Mouse (Mus musculus): ENCODE results near the gene Dock9. TPM values are rescaled to one million over a fixed set of nuclear protein-coding genes. Genes with fewer than 3 reads are reported as not detected.
A peak's percentile ranks its signal among the peaks of the same experiment; 100 is the strongest.
"Not testable (repeated sequence)": the region's sequence is repeated elsewhere in the genome, so short reads cannot be mapped to it uniquely, and the experiment has no call there.

The Dock9 gene
- total RNA-seq, 2 experiments from 2014 or later = 32.3 to 40.2 TPM

DNA sequence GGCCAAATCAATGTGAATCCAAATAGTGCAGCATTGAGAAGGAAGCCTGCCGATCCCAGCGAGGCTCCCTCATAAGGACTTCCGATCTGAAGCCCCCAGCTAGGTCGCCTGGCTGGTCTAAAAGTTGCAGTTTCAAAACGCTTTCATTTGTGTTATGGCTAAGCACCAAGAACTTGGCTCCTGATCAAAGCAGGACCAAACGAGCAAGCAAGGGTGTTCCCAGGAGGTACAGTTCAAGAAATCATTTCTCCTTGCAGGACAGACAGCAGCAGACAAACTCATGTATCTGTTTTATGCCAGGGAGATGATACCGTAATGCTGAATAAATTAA is 99.1 kb downstream of the Dock9 start:
- no peak for DNase-seq

DNA sequence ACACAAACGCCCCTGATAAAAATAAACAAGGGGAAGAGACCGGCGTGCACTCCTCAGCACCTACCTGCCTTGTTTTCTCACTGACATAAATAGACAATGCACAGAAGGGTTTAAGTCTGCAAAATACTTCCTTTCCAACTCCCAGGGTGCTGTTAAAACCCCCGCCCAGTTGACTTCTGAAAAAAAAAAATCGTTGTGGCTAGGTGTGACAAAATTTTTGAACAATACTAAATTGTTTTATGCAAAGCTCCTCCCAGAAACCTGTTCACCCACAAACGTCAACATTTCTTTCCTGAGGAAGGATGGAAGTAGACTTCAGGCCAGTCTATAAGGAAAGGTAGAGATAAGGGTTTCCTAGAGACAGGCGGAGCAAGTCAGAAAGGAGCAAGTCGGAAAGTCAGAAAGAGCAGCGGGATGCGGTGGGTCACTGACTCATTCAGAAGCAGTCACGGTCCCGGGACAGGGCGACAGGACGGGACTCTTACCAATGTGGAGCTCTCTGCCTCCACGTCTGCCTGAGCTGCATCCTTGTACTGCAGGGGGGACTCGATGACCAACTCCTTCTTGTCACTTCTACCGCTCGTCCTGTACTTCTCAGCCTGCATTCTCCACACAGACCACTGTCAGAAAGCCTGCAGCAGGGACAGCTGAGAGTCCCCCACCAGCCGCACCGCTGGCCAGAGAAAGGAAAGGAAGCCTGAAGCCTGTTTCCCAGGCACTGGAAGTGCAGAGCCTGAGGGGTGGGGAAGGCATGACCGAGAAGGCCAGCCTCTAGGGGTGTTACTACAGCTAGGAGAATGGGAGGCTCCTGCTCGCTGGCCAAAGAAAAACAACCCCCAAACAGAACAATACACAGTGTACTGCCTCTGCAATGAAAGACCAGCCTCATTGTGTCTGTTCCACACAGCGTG is 99.7 kb downstream of the Dock9 start:
- peak; percentile 73 for DNase-seq

DNA sequence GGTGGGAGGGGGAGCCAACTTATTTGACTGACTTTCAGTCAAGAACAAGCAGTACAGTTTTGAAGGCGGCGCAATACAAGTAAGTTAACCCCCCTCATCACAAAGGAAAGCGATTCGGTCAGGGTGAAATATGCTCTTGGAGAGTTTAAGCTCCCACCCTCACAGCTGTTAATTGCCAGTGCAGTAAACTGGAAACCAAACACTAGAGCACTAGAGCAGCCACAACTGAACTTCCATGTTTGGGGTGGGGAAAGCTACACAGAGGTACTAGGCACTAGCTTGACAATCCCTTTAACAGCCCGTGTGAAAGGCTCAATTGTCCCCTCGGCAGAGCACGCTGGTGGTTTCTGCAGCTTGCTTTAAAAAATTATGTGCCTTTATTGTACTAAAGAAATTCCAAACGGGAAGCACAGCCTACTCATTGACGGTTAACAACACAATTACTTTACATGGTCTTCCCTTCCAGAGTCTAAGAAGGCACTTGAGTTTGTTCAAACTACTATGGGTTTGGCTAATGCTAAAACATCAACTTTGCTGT is 100.4 kb downstream of the Dock9 start:
- DNase-seq = no peak

DNA sequence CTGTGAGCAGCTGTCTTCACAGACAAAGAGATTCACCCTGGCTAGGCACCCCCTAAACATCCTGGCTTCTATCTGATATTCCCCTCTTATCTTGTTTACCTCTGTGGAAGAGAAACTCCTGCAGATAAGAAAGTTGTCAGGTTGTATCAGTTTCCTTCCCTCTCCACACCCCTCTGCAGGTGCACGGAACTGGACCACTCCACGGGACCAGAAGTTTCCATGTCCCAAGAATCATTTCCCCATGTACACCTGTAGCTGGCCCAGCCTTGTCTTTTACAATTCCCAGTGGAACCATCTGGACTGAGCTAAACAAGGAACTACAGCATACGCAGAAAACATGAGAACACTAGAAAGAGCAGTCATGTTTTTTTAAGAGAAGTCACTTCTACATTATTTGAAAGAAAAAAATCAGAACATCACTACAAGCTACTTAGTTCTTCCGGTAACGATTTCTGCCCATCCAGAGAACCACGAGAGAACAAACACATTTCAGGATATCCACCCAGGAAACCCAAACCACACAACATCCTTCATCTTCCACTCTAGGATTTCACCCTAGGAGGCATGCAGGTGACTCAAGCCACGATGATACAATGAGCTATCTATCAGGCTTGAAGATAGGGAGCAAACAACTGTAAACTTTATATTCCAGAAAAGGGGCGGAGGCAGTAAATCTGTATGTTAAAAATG is 101.1 kb downstream of the Dock9 start:
- DNase-seq = no peak

DNA sequence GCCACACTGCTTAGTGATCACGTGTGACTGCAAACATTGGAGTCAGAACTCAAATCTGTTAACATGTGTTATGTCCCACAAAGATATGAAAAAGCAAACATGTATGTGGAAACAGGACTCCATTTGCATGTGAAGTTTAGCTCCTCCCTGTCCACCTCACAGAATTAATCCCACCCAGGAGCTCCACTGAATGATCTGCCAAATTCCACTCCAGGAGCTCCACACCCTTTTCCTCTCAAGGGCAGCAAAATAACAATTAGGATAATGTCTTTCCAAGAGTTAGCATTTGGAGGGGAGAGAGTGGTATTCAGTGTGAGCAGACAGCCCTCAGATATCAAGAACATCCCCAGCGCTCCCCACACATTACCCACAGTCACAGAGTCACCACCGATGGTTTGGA is 102.9 kb downstream of the Dock9 start:
- no peak for DNase-seq

DNA sequence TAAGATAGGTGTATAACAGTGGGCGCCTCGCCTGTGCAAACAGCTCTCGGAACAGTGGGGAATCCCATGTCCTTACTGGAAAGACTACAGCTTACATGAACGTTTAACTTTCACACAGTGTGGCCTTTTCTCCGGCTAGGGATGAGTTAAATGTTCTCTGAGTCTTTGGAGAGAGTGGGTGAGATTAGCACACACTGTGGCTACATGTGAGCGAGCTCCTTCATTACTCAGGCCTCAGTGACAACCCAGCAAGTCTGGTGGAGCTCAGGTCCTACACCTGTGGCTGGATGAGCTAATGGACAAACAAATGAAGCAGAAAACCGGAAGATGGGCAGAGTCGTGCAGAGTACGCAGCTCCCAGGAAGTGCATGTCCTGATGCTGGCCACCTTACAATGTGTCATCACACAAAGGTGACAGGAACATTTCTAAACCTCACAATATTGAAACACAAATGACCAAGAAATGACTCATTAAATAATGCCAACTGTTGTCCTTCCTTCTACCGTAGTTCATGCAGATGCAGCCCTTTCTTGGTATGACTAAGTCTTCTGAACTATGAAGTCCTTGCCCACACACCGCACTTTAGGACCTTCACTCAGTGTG is 103.5 kb downstream of the Dock9 start:
- DNase-seq = no peak

DNA sequence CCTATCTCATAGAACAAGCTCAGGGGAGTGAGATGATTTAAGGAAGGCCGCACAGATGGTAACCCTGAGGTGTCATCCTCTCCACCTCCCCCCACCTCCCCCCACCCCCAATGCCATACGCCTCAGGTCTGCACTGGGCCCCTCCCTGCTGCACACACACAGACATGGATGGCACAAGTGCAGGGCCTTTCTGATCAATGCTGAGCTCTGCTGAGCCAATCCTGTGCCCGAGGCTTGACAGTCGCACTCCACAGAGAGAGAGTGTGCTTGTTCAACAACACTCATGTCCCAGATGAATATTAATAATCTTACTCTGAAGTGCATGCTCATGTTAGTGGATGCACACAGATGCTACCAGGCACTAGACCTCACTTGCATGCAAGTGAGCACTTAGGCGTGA is 108.0 kb downstream of the Dock9 start:
- DNase-seq = not testable (repeated sequence)

DNA sequence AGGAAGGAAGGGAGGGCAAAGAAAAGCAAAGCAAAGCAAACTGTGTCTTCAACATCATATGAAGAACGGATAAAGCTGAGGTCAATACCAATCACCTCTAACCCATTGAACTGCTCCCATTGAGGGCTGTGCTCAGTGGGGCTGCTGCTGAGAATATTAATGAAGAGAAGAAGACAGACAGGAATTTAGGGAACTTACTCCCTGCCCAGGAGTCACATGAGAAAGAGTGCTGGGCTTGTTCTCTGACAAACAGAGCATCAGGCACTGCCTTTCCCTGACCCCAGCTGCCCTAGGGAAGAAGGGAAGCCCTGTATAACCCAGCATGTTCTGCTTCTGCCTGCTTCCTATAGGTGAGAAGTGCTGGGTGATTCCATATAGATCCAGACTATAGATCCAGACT is 109.5 kb downstream of the Dock9 start:
- DNase-seq = no peak

DNA sequence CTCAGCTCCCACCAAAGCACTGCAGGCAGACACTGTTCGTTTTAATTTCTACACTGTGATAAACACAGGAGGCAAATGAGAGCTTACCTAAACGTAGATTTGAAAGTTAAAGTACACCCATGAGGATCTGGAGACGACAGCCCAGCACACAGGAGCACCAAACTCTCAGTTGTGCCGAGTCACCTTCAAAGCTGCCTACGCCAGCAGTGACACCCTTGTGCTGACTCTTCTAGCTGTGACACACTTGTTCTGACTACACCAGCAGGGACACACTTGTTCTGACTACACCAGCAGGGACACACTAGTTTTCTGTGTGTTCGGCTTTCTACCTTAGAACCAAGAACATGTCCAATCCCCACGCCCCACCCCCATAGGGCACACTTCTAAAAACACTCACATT is 110.4 kb downstream of the Dock9 start:
- no peak for DNase-seq

DNA sequence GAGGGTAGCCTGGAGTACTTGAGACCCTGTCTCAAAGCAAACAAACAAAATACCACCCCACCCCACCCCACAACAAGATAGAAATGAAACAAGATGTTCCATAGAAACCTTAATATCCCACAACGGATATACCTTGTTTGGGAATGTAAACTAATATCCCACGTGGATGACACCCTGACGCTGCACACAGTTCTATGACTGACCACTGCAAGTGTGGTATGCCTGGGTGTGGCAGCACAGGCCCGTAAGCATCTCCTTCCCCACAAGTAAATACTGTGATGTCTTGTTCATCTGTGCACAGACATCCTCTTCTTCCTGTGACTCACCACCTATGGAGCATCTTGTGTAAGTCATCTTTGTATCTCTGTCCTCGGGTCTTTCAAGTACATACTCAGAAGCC is 118.7 kb downstream of the Dock9 start:
- DNase-seq = no peak

DNA sequence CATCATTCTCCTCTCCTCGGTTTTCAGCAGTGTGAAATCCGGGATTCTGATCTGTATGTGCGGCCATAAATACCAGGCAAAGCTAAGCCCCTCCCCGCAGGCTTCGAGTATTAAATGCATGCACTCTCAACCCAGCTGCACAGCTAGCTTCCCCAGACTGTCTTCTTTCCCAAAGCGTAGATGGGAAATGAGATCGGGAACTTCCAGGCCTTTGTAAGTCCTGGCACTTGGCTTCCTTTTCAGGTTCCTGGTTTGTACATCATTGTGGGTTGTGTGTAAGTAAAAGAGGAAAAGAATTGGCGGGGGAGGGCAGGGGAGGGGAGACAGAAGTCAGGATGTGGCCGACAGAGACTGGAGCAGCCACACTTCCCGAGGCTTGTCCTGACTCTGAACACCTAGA is 119.2 kb downstream of the Dock9 start:
- no peak for DNase-seq

DNA sequence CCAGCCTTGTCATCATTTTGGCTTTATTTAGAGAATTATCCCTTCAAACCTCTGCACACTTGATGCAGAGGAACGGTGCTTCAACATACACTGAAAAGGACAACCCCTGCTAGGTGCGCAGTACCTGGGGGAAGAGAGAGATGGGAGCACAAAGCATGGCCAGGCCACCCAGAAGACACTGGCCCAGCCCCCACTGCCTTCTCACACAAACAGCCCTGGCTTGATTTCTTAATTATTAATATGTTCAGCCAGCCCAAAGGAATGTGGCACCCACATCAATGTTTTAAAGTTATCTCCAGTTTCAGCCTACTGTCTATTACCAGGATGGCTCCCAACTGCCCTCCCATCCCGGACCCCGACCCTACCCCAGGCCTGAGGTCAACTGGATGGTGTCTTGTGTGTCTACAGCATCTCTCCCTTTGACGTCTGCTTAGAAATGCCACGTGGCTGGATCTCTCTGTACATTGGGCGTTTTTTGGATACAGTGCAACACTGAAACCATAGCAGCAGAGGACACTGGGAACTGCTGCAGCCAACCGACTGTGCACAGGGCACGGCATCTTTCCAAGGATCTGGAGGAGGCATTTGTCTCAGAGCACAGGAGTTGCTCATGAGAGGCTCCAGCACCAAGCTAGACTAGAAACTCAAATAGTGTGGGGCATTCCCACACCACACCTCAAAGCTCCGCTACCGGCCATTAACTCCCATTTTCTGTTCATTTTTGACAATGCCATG is 120.9 kb downstream of the Dock9 start:
- DNase-seq = no peak

DNA sequence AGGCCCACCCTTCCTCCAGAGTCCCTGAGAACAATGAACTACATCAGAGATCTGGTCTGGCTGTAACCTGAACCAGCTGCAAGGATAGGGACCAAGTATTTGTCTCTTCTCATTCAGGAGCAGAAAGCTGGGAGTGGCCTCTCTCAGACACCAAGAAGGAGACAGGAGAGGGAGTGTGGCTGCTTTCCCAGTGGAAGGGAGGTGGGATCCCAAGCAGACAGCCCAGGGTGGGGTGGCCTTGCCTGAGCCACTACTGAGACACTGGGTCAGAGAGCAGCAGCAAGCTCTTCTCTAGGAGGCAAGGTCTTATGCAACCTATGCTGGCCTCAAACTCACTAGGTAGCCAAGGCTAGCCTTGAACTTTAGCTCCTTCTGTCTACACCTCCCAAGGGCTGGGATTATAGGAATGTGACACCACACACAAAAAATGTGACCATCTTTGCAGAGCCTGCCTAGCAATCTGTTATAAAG is 121.5 kb downstream of the Dock9 start:
- peak; percentile 43 for DNase-seq

DNA sequence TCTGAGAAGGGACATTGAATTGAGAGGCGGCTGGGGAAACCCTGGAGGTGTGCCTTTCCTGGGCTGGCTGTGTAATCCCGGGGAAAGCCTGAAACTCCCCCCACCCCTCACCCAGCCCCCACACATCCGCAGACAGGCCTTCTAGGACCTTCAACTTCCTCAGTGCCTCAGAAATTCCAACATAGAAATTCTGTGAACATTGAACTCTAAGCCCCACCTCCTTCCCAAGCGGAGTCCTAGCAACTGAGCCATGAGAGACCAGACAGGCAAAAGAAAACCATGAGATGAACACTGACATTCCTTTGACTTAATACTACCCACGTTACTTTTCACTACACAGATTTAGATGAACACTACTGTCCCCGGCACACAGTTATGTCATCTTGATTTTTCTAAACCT is 122.1 kb downstream of the Dock9 start:
- peak; percentile 36 for DNase-seq

DNA sequence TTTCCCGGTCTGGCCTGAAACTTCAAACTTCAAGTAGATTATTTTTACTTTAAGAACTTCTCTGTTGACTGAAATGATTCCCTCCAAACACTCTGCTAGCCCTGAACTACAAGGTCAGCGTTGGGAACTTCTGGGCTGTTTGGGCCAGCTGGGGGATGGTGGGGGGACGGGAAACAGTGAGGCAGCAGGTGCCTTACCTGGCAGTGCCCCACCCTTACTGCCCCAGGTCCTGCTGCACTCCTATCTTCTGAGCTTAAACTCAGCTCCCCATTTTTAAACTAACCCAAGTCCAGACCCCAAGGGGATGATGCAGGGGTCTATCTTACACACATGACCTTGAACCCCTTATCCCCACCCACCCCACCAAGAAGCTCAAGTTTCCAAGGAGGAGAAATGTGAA is 122.5 kb downstream of the Dock9 start:
- no peak for DNase-seq

DNA sequence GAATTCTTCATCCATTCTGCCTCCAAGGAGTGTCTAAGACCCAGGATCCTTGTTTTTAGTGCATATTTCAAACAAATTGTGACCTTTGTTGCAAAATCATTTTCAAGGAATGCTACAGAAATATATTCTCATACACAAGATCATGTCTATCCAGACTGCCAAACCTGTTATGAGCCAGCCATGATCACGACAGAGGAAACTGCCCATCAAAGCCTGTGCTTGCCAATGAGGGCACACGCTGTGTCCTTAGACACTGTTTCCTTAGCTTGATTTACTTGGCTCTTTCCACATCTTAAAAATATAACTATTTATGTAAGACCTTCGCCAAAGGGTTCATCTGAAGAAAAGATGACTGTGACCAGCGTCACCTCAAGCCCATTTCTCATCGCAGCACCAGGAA is 127.6 kb downstream of the Dock9 start:
- DNase-seq = no peak

DNA sequence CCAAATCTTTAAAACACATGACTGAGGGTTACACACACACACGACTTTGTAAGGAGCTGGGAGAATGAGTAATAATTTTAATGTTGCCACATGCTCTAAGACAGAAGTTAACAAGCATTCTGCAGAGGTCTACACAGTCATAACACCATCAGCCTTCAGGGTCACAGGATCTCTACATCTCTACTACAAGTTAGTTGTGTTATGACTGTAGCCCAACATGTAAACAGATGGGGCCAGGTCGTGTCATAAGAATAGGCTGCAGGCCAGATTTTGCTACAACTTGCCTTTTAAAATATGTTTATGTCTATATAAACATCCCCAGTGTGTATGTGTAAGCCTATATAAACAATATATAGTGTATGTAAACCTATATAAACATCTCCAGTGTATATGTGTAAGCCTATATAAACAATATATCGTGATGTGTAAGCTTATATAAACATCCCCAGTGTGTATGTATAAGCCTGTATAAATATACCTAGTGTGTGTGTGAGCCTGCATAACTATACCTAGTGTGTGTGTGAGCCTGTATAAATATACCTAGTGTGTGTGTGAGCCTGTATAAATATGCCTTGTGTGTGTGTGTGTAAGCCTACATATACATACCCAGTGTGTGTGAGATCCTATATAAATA is 130.9 kb downstream of the Dock9 start:
- no peak for DNase-seq

DNA sequence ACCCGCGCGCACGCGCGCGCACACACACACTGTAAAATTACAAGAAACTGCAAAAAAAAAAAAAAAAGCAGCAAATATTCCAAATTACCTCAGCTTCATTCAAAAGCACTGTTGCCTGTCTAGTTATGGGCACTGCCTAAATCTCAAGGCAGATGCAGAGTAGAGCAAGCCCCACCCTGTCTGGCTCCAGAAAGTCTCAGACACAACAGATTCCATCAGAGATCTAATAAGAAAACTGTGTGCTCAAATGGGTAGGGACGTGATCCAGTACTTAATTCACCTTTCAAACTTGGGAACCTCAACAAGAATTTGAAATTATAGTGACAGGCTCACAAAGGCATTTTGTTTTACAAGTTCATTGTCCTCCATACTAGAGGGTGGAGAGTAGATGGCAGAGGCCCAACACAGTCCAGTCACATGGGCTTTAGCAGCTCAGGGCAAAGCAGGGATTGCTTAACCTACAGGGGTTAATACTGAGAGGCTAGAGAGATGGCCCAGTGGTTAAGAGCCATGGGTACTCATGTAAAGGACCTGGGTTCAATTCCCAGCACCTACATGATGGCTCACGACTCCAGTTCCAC is 131.9 kb downstream of the Dock9 start:
- DNase-seq = no peak

DNA sequence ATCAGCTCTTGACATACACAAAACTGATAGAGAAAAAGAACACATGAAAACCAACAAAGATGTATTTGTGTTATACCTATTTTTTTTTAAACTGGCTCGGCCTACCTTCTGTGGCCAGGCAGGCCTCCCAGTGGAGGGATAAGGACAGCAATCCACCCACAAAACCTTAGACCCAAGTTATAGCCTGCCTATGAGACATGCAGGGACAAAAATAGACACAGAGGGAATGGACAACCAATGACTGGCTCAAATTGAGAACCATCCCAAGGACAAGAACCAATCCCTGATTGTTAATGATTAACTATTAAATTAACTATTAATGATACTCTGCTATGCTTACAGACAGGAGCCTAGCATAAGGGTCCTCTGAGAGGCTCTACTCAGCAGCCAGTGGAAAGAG is 133.7 kb downstream of the Dock9 start:
- DNase-seq = no peak

DNA sequence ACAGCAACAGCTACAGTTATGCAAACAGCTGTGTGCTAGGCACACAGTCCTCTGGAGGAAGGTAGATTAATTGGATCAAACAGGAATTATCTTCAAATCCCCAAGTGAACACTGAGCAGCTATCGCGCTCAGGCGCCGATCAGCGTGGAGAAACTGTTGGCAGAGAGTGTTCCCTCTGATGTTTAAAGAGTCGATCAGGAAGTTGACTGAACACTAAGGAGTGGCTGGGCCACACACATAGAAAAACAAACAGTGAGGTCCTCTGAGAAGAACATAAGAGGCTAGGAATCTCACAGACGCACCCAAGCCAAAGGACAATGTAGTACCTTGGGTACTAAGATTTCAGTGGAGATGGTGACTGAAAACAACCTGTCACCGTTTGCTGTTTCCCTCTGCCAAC is 136.7 kb downstream of the Dock9 start:
- no peak for DNase-seq

DNA sequence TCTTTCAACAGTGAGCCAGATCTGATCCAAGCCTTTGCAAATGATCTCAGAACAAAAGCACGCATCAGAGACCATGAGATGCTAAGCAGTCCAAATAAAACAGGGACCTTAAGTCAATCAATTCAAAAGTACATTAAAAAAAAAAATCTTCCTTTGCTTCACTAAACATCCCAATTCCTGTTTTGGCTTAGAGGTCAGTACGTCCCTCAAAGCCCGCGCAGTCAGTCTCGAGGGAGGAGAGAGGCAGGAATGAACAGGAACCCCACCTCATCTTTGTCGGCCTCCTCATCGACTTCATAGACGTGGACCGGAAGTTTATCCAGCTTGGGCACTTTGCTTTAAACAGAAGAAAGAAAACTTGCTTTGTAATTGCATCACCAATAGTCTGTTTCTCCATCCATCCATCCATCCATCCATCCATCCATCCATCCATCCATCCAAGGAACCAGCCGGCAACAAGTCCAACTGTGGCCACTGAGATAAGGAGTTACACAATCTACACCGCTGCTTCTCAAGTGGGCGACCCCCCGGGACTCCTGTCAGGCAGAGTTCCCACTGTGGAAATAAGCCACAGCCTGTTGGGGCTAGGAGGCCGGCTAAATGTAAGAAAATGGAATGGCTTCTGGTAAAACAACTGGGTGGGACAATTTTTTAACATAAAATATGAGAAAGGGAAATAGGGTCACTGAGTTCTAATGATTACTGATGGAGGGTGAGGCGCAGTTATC is 137.3 kb downstream of the Dock9 start:
- no peak for DNase-seq

Data from adrenal gland, postnatal 10 days (tissue).